Mouse (Mus musculus): ENCODE measurements at regions not wholly inside any gene's neighbourhood (a gene's known extent, or its start where the extent isn't known, plus 50 kb on each side); places are given as distances from the start of the nearest gene placed in this dataset.

DNA sequence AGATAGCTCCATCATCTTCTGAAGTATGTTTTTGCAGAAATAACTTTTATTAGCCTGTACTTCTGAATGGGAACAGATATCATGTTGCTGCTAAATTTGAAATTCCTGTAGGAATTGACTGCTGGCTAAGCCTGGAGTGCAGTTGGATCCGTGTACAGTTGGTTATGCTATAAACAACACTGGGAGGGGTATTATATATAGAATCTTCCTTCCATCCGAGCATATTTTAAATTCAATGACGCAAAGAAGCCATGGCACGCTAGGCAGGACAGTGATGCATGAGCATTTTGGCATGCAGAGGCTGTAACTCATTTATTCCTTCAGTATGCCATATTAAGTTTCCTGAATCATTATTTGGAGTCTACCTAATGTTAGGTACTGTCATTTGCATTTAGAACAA lies 762.5 kb downstream of the Tbl1xr1 start:
- no peak for TF ChIP-seq USF1 (IDR thresholded peaks at IDR 0.05; ENCODE audit: low read depth, low read length)
- TF ChIP-seq CTCF (conservative IDR thresholded peaks at IDR 0.05 in 1 of 2, IDR thresholded peaks at IDR 0.05 in 1 of 2; ENCODE audit: low read depth in 2 of 2, low read length in 2 of 2): no peak
- no peak for TF ChIP-seq BHLHE40 (IDR thresholded peaks at IDR 0.05; ENCODE audit: low read depth, low read length)
- no peak for TF ChIP-seq POLR2A (IDR thresholded peaks at IDR 0.05; ENCODE audit: low read depth, low read length)
- TF ChIP-seq ZC3H11A (IDR thresholded peaks at IDR 0.05; ENCODE audit: low read depth, low read length): no peak
- no peak for TF ChIP-seq POLR2AphosphoS2 (IDR thresholded peaks at IDR 0.05; ENCODE audit: low read depth, low read length)
- no peak for TF ChIP-seq TCF12 (IDR thresholded peaks at IDR 0.05; ENCODE audit: low read depth, low read length)
- TF ChIP-seq CHD1 (IDR thresholded peaks at IDR 0.05; ENCODE audit: low read depth, low read length): no peak
- no peak for TF ChIP-seq RAD21 (IDR thresholded peaks at IDR 0.05; ENCODE audit: low read depth, low read length)
- no peak for TF ChIP-seq MAX (IDR thresholded peaks at IDR 0.05; ENCODE audit: low read length)
- no peak for TF ChIP-seq MAFK (IDR thresholded peaks at IDR 0.05; ENCODE audit: insufficient replicate concordance, low read length)
